Mouse (Mus musculus): ENCODE results near the gene Serbp1.

DNA sequence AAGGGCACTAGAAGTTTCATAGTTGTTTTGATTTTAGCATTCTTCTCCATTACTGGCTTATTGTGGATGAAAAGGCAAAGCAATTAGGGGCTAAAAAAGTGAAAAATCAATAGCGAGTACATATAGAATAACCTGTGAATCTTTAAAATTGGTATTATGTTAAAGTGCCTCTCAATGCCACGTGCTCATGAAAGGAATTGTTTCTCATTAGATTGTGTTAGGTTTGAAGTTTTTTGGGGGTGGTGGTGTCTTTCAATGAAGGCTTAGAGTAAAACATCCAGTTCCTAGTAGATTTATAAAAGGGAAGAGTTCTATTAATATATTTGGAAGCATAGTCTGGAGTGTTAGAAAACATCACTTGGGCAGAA is 30.3 kb downstream of the Serbp1 start:
- TF ChIP-seq CTCF (IDR thresholded peaks at IDR 0.05; ENCODE audit: low read depth), result no peak
- no peak for TF ChIP-seq EP300 (IDR thresholded peaks at IDR 0.05; ENCODE audit: low read depth)
